Mouse (Mus musculus) midbrain, embryonic 12.5 days (tissue): Measurements from ENCODE around the gene Gna12. TPM values are rescaled to one million over a fixed set of nuclear protein-coding genes. Genes with fewer than 3 reads are reported as not detected.
A peak's percentile ranks its signal among the peaks of the same experiment; 100 is the strongest.

ENCODE experiments used
- ATAC-seq: fragments of 200-750 bp; cut with Nextera tagmentation; 2 replicates; pipeline ENCODE4 v1.8.0; 2017; ENCODE audit warnings: low read depth, moderate TSS enrichment, moderate library complexity; ENCODE audit not compliant: low FRiP score
- H3K27ac ChIP-seq: fragments of 300-500 bp; sonication (generic); replicated peaks from 2 replicates; pipeline ENCODE4 v1.5.1; 2016; ENCODE audit warnings: mild to moderate bottlenecking
- H3K27me3 ChIP-seq: fragments of 300-500 bp; sonication (generic); 2 replicates; pipeline ENCODE4 v1.6.1; 2016; ENCODE audit warnings: mild to moderate bottlenecking
- H3K36me3 ChIP-seq: fragments of 300-500 bp; sonication (generic); 2 replicates; pipeline ENCODE4 v1.6.1; 2016
- H3K4me1 ChIP-seq: fragments of 300-500 bp; sonication (generic); 2 replicates; pipeline ENCODE4 v1.6.1; 2016
- H3K4me2 ChIP-seq: fragments of 300-500 bp; sonication (generic); replicated peaks from 2 replicates; pipeline ENCODE4 v1.6.1; 2016; ENCODE audit warnings: mild to moderate bottlenecking, moderate library complexity
- H3K4me3 ChIP-seq: fragments of 300-500 bp; sonication (generic); 2 replicates; pipeline ENCODE4 v1.5.1; 2016; ENCODE audit warnings: mild to moderate bottlenecking
- H3K9ac ChIP-seq: fragments of 300-500 bp; sonication (generic); replicated peaks from 2 replicates; pipeline ENCODE4 v1.6.1; 2016; ENCODE audit warnings: mild to moderate bottlenecking, moderate library complexity
- H3K9me3 ChIP-seq: fragments of 300-500 bp; sonication (generic); 2 replicates; pipeline ENCODE4 v1.6.1; 2016; ENCODE audit warnings: mild to moderate bottlenecking
- WGBS: fragments of 180-500 bp; shearing (Covaris S2); methylation state at CpG from one replicate; pipeline ENCODE4 v1.1.7; 2016; 5-methylcytosine and 5-hydroxymethylcytosine counted together
- polyA plus RNA-seq: library from polyadenylated mRNA; unstranded; fragments of >200 nt; fragmentation: Nextera tagmentation; extraction: Ambion mirVana; gene quantifications from 2 replicates; pipeline ENCODE4 v1.2.1, GENCODE M21; 2016

Gene Gna12
- polyA plus RNA-seq, 1 experiment from 2014 or later: 24.4 TPM

GRCm38 (mm10) chr5:140768333-140768732 is 61.9 kb downstream of the Gna12 start:
- Histone ChIP-seq H3K27ac (peak overlapping the region; percentile 87), H3K4me2 (no peak overlapping the region), H3K9me3 (no peaks in the 10 kb centered on the region), H3K4me1 (peaks cover 37% of the 10 kb centered on the region), H3K36me3 (no peaks in the 10 kb centered on the region), H3K4me3 (no peak overlapping the region), H3K27me3 (no peaks in the 10 kb centered on the region), H3K9ac (0 out of 2 replicates have a peak overlapping the region, but pooled peaks have one; percentile 16)
- no peak for ATAC-seq
- WGBS: 88% methylated on average over 5 of the region's 5 CpGs

GRCm38 (mm10) chr5:140767704-140768141 is 62.5 kb downstream of the Gna12 start:
- Histone ChIP-seq H3K4me1 (peaks cover 37% of the 10 kb centered on the region), H3K4me2 (0 out of 2 replicates have a peak overlapping the region, but pooled peaks have one; percentile 3), H3K4me3 (no peak overlapping the region), H3K27me3 (no peaks in the 10 kb centered on the region), H3K9me3 (no peaks in the 10 kb centered on the region), H3K36me3 (no peaks in the 10 kb centered on the region), H3K27ac (peak overlapping the region; percentile 87), H3K9ac (peak overlapping the region; percentile 16; the same call in 1 of the 2 replicates)
- peak; percentile 63 for ATAC-seq
- WGBS: 11% methylated on average over 9 of the region's 9 CpGs

- no peak overlapping the region for H3K4me3 ChIP-seq
- H3K36me3 ChIP-seq: 0 out of 2 replicates have a peak, but pooled peaks cover under 1% of the 10 kb centered on the region
- no peak overlapping the region for H3K9ac ChIP-seq
- 0 out of 2 replicates have a peak overlapping the region, but pooled peaks have one; percentile 87 for H3K27ac ChIP-seq
- no peak overlapping the region for H3K4me2 ChIP-seq
- no peaks in the 10 kb centered on the region for H3K9me3 ChIP-seq
- WGBS: 92% methylated on average over 4 of the region's 4 CpGs
- ATAC-seq: no peak
- H3K4me1 ChIP-seq: peaks cover 27% of the 10 kb centered on the region
- H3K27me3 ChIP-seq: no peaks in the 10 kb centered on the region
Observed at GRCm38 (mm10) chr5:140766566-140766965, 63.7 kb downstream of the Gna12 start.

GRCm38 (mm10) chr5:140764921-140765613 is 65.2 kb downstream of the Gna12 start:
- Histone ChIP-seq H3K9ac (no peak overlapping the region), H3K27me3 (no peaks in the 10 kb centered on the region), H3K4me1 (peaks cover 22% of the 10 kb centered on the region), H3K9me3 (no peaks in the 10 kb centered on the region), H3K4me3 (no peak overlapping the region), H3K4me2 (no peak overlapping the region), H3K27ac (no peak overlapping the region; the same call in 1 of the 2 replicates), H3K36me3 (peaks cover 12% of the 10 kb centered on the region)
- ATAC-seq: no peak
- 74% methylated on average over 6 of the region's 6 CpGs for WGBS

GRCm38 (mm10) chr5:140762540-140762939 is 67.7 kb downstream of the Gna12 start:
- no peak overlapping the region for H3K4me2 ChIP-seq
- H3K9me3 ChIP-seq: no peaks in the 10 kb centered on the region
- H3K9ac ChIP-seq: no peak overlapping the region
- H3K36me3 ChIP-seq: peaks cover 37% of the 10 kb centered on the region
- no peak overlapping the region for H3K27ac ChIP-seq
- H3K27me3 ChIP-seq: no peaks in the 10 kb centered on the region
- H3K4me3 ChIP-seq: no peak overlapping the region
- peaks cover 2% of the 10 kb centered on the region for H3K4me1 ChIP-seq
- 88% methylated on average over 4 of the region's 4 CpGs for WGBS
- no peak for ATAC-seq

GRCm38 (mm10) chr5:140758864-140759263 is 71.4 kb downstream of the Gna12 start:
- Histone ChIP-seq H3K36me3 (peaks cover 40% of the 10 kb centered on the region), H3K4me3 (no peak overlapping the region), H3K9ac (no peak overlapping the region), H3K9me3 (no peaks in the 10 kb centered on the region), H3K27me3 (no peaks in the 10 kb centered on the region), H3K27ac (no peak overlapping the region), H3K4me2 (no peak overlapping the region), H3K4me1 (no peaks in the 10 kb centered on the region)
- ATAC-seq: no peak
- 81% methylated on average over 8 of the region's 8 CpGs for WGBS

- peaks cover 5% of the 10 kb centered on the region; the same call in 1 of the 2 replicates for H3K9me3 ChIP-seq
- no peak overlapping the region for H3K9ac ChIP-seq
- WGBS: 64% methylated on average over 5 of the region's 5 CpGs
- H3K4me3 ChIP-seq: no peak overlapping the region
- H3K27me3 ChIP-seq: no peaks in the 10 kb centered on the region
- no peak for ATAC-seq
- H3K4me2 ChIP-seq: no peak overlapping the region
- peaks cover 9% of the 10 kb centered on the region; the same call in 1 of the 2 replicates for H3K36me3 ChIP-seq
- H3K27ac ChIP-seq: no peak overlapping the region
- H3K4me1 ChIP-seq: peaks cover 8% of the 10 kb centered on the region; the same call in 1 of the 2 replicates
Observed at GRCm38 (mm10) chr5:140753223-140753622, 77.0 kb downstream of the Gna12 start.

GRCm38 (mm10) chr5:140752639-140753038 is 77.6 kb downstream of the Gna12 start:
- Histone ChIP-seq H3K4me3 (no peak overlapping the region), H3K9ac (no peak overlapping the region), H3K4me1 (peaks cover 8% of the 10 kb centered on the region; the same call in 1 of the 2 replicates), H3K27me3 (no peaks in the 10 kb centered on the region), H3K9me3 (peaks cover 5% of the 10 kb centered on the region; the same call in 1 of the 2 replicates), H3K27ac (no peak overlapping the region), H3K4me2 (no peak overlapping the region), H3K36me3 (peaks cover 3% of the 10 kb centered on the region; the same call in 1 of the 2 replicates)
- WGBS: 93% methylated on average over 3 of the region's 3 CpGs
- ATAC-seq: no peak

- Histone ChIP-seq H3K9me3 (peaks cover 5% of the 10 kb centered on the region; the same call in 1 of the 2 replicates), H3K9ac (no peak overlapping the region), H3K4me1 (peaks cover 8% of the 10 kb centered on the region; the same call in 1 of the 2 replicates), H3K27me3 (no peaks in the 10 kb centered on the region), H3K4me2 (no peak overlapping the region), H3K4me3 (no peak overlapping the region), H3K27ac (no peak overlapping the region), H3K36me3 (0 out of 2 replicates have a peak, but pooled peaks cover 2% of the 10 kb centered on the region)
- 95% methylated on average over 15 of the region's 15 CpGs for WGBS
- no peak for ATAC-seq
Observed at GRCm38 (mm10) chr5:140752041-140752440, 78.2 kb downstream of the Gna12 start.

- Histone ChIP-seq H3K4me3 (no peak overlapping the region), H3K4me1 (peaks cover 8% of the 10 kb centered on the region; the same call in 1 of the 2 replicates), H3K9ac (no peak overlapping the region), H3K36me3 (no peaks in the 10 kb centered on the region), H3K27me3 (no peaks in the 10 kb centered on the region), H3K27ac (no peak overlapping the region), H3K9me3 (peaks cover 5% of the 10 kb centered on the region; the same call in 1 of the 2 replicates), H3K4me2 (no peak overlapping the region)
- no peak for ATAC-seq
- 0% methylated on average over 1 of the region's 2 CpGs for WGBS
Observed at GRCm38 (mm10) chr5:140750925-140751324, 79.3 kb downstream of the Gna12 start.

- Histone ChIP-seq H3K27ac (0 out of 2 replicates have a peak overlapping the region, but pooled peaks have one; percentile 17), H3K27me3 (no peaks in the 10 kb centered on the region), H3K36me3 (no peaks in the 10 kb centered on the region), H3K9ac (0 out of 2 replicates have a peak overlapping the region, but pooled peaks have one; percentile 34), H3K4me2 (peak overlapping the region; percentile 41), H3K4me1 (peaks cover 8% of the 10 kb centered on the region; the same call in 1 of the 2 replicates), H3K4me3 (peak overlapping the region; percentile 26), H3K9me3 (peaks cover 5% of the 10 kb centered on the region; the same call in 1 of the 2 replicates)
- 16% methylated on average over 12 of the region's 12 CpGs for WGBS
- ATAC-seq: peak; percentile 75
Observed at GRCm38 (mm10) chr5:140749062-140749875, 81.0 kb downstream of the Gna12 start.
